Mouse (Mus musculus): ENCODE results near the gene Mup3.
A peak's percentile ranks its signal among the peaks of the same experiment; 100 is the strongest.
"Not testable (repeated sequence)": the region's sequence is repeated elsewhere in the genome, so short reads cannot be mapped to it uniquely, and the experiment has no call there.

The Mup3 gene

DNA sequence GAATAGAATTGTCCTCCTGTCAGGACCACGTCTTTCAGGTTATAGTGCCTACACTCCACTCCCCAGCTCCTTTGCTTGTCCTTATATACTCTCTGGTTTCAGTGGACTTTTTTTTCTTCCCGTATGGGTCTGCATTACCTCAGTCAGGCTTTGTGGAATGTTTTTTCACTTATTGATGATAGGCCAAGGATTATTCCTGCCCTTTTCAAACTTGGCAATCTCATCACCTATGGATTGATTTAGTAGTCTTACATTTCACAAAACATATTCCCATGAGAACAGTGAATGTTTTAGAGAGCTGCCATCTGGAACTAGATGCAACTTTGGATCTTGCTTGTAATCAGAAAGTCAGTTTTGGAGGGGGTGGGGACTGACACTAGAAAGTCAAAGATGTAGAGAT, at the start of gene Mup3:
TSS of gene Mup3 (minus strand) at position 102 of the 400 bp plus-strand sequence.
- DNase-seq (ENCODE audit: low spot score in 2 of 2): no peak

DNA sequence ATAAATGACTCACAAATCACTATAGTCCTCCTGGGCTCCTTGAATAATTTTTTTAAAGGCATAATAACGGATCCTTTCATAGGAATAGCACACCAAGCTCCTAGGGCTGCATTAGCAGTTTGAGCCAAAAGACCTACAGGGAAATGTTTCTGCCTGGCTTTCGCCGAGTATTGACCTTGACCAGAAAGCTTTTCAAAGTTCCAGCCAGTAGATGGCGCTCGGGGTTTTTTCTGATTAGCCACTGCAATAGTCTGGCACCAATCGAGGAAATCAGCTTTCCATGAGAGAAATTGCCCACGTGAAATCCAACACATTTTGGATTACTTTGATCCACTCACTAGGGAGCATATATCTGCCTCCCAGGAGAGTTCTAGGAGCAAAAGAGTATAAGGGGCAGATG, 46.6 kb upstream of the Mup3 start:
- DNase-seq (ENCODE audit: low spot score in 2 of 2): peak; percentile 42 to 50

DNA sequence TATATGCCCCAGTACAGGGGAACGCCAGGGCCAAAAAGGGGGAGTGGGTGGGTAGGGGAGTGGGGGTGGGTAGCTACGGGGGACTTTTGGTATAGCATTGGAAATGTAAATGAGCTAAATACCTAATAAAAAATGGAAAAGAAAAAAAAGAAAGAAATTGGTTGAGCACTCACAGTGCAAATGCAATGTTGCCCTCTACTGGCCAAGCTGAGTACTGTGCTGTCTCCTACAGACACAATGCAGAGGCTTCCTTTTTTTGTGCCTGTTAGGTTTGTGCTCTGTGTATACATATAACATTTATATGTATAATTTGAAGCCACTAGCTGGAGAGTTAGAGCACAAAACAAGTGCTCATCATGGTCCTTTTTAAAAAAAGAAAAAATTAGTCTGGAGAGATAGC, 16.2 kb upstream of the Mup3 start:
- DNase-seq (ENCODE audit: low spot score in 2 of 2): not testable (repeated sequence)

DNA sequence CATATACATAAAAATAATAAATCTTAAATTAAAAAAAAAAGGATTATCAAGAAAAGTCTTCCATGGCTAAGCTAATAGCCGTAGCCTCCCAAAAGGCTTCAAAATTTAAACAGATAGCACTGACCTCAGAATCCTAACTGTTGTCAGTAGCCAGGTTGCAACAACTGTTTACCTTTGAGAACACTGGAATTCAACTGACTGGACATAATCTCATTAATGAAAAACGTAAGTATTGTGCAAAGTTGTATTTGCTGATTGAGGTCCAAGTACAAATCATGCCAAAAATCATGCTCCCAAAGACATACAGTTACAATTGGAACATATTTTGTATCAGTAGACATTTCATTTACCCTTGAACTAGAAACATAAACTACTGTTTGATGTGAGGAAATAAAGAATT, 811 bp upstream of the Mup3 start:
- no peak for DNase-seq (ENCODE audit: low spot score in 2 of 2)

DNA sequence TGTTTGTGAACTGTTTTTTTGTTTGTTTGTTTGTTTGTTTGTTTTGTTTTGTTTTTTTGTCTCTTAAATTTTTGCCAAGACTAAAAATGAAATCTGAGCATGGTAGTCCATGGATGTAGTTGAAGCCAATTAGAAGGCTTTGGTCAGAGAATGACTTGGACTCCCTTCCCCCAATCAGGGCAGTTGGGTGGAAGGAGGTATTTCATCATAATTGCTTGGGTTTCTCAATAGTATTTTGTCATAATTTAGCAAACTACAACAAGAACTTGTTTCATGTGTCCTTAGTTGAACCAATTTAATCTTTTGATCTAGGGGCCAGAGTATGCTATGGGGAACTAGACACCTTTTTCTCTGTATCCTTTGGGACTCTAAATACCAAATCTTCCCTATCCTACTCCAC, 4.4 kb downstream of the Mup3 start:
- no peak for DNase-seq (ENCODE audit: low spot score in 2 of 2)

DNA sequence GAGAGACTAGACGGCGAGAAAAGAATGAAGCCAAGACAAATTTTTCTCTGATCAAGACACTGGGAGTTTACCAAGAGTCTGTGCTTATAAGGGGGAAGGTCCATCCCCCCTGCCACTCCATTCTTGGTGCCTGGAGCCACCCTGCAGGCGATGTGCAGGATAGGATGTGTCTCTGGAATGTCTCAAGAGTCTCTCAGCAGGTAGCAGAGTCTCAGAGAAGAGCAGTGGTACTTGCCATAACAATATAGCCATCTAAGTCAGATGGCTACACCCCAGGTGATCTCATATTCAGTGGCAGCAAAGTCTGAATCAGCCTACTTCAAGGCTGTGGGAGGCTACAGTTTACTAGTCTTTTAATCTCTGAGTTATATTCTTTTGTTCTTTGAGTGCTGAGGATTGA, 12.0 kb downstream of the Mup3 start:
- DNase-seq (ENCODE audit: low spot score in 2 of 2): no peak

DNA sequence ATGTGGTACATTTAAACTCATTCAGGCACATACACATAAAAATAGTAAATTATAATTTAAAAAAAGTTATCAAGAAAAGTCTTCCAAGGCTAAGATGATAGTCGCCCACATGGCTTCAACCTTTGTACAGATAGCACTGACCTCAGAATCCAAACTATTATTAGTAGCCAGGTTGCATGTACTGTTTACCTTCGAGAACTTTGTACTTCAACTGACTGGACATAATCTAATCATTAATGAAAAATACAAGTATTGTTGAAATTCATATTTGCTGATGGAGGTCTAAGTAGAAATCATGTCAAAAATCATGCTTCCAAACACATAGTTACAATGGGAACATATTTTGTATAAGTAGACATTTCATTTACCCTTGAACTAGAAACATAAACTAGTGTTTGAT, 32.4 kb downstream of the Mup3 start:
- DNase-seq (ENCODE audit: low spot score in 2 of 2): not testable (repeated sequence)

DNA sequence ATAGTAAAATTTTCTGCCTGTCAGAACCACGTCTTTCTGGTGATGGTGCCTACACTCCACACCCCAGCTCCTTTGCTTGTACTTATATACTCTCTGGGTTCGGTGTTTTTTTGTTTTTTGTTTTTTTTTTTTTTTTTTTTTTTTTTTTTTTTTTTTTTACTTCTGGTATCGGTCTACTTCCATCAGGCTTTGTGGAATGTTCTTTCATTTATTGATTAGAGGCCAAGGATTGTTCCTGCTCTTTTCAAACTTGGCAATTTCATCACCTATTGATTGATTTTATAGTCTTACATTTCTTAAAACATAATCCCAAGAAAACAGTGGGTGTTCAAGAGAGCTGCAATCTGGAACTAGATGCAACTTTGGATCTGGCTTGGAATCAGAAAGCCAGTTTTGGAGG, 33.1 kb downstream of the Mup3 start, which contains the start of gene Mup20:
TSS of gene Mup20 (minus strand) at position 101 of the 400 bp plus-strand sequence.
- not testable (repeated sequence) for DNase-seq (ENCODE audit: low spot score in 2 of 2)
